ENCODE assay signal across 8 mouse cellular contexts in genomic region chr17:24473612-24474275, GRCm38 (mm10). TPM values are rescaled to one million over a fixed set of nuclear protein-coding genes. Genes with fewer than 3 reads are reported as not detected.
A peak's percentile ranks its signal among the peaks of the same experiment; 100 is the strongest.
DNase-seq lines count a peak whose midpoint lies in the region; ATAC-seq and TF ChIP-seq lines count a peak whose summit lies in the region.

Gene Bricd5 (plus strand): TSS chr17:24473884.

- TF ChIP-seq CTCF in cortical plate, adult 2 months (IDR thresholded peaks at IDR 0.05; ENCODE audit: extremely low read depth, insufficient read depth, low read length) = no peak

- peaks cover 40% of the 10 kb centered on the region for H3K4me1 ChIP-seq in heart, embryonic 15.5 days (replicated peaks)
- H3K4me1 ChIP-seq in cortical plate, adult 2 months (ENCODE audit: control insufficient read depth, insufficient read depth, low read length) = peaks cover 15% of the 10 kb centered on the region
- peaks cover 39% of the 10 kb centered on the region for H3K4me1 ChIP-seq in hindbrain, embryonic 16.5 days (ENCODE audit: control insufficient read depth, insufficient read depth, low read depth, low read length)
- peaks cover 36% of the 10 kb centered on the region for H3K4me1 ChIP-seq in midbrain, embryonic 15.5 days

- ATAC-seq in heart, embryonic 15.5 days (replicated peaks; ENCODE audit: insufficient number of reproducible peaks, insufficient read depth, low FRiP score, low read depth) = no peak
- ATAC-seq in hindbrain, embryonic 16.5 days = no peak
- ATAC-seq in midbrain, embryonic 15.5 days (replicated peaks) = no peak

- H3K4me2 ChIP-seq in heart, embryonic 15.5 days = peak within 1 kb of the TSS; percentile 93
- H3K4me2 ChIP-seq in hindbrain, embryonic 16.5 days (ENCODE audit: low read length) = no peak within 1 kb of the TSS; the same call in 1 of the 2 replicates
- peak within 1 kb of the TSS; percentile 2; the same call in 1 of the 2 replicates for H3K4me2 ChIP-seq in midbrain, embryonic 15.5 days

- intact Hi-C loops in heart, postnatal 14 days (cut with DNase I) = no loop called here

- peaks cover 29% of the 10 kb centered on the region for H3K36me3 ChIP-seq in heart, embryonic 15.5 days
- peaks cover 20% of the 10 kb centered on the region for H3K36me3 ChIP-seq in hindbrain, embryonic 16.5 days (ENCODE audit: control insufficient read depth, insufficient read depth, low read length)
- peaks cover 18% of the 10 kb centered on the region for H3K36me3 ChIP-seq in midbrain, embryonic 15.5 days (replicated peaks)

- H3K9ac ChIP-seq in heart, embryonic 15.5 days = no peak within 1 kb of the TSS
- H3K9ac ChIP-seq in hindbrain, embryonic 16.5 days (ENCODE audit: low read depth, low read length) = 0 out of 2 replicates have a peak within 1 kb of the TSS, but pooled peaks have one; percentile 22
- H3K9ac ChIP-seq in midbrain, embryonic 15.5 days = no peak within 1 kb of the TSS

- 71% methylated on average over 6 of the region's 6 CpGs for WGBS in heart, embryonic 15.5 days
- 77% methylated on average over 6 of the region's 6 CpGs for WGBS in hindbrain, embryonic 16.5 days
- 87% methylated on average over 6 of the region's 6 CpGs for WGBS in midbrain, embryonic 15.5 days

- H3K27me3 ChIP-seq in heart, embryonic 15.5 days = no peaks in the 10 kb centered on the region
- H3K27me3 ChIP-seq in hindbrain, embryonic 16.5 days (replicated peaks; ENCODE audit: control insufficient read depth, insufficient read depth, low read length) = no peaks in the 10 kb centered on the region
- no peaks in the 10 kb centered on the region for H3K27me3 ChIP-seq in midbrain, embryonic 15.5 days (replicated peaks)

- H3K27ac ChIP-seq in heart, embryonic 15.5 days = 0 out of 2 replicates have a peak within 1 kb of the TSS, but pooled peaks have one; percentile 20
- peak within 1 kb of the TSS; percentile 95 for H3K27ac ChIP-seq in cortical plate, adult 2 months (ENCODE audit: insufficient read depth, low read length)
- H3K27ac ChIP-seq in hindbrain, embryonic 16.5 days (ENCODE audit: low read depth, low read length) = peak within 1 kb of the TSS; percentile 23; the same call in 1 of the 2 replicates
- no peak within 1 kb of the TSS for H3K27ac ChIP-seq in midbrain, embryonic 15.5 days

- DNase-seq in heart, postnatal 14 days = no peak
- DNase-seq in spleen, postnatal 10 days (ENCODE audit: low spot score in 2 of 2) = no peak
- DNase-seq in thymus, postnatal 25 days = no peak
- no peak for DNase-seq in adrenal gland, adult 2 months

- H3K4me3 ChIP-seq in heart, embryonic 15.5 days = 0 out of 2 replicates have a peak within 1 kb of the TSS, but pooled peaks have one; percentile 81
- H3K4me3 ChIP-seq in cortical plate, adult 2 months (ENCODE audit: insufficient read depth, low read length) = peak within 1 kb of the TSS; percentile 56
- H3K4me3 ChIP-seq in hindbrain, embryonic 16.5 days (ENCODE audit: low read length) = no peak within 1 kb of the TSS
- H3K4me3 ChIP-seq in midbrain, embryonic 15.5 days = no peak within 1 kb of the TSS

- no peaks in the 10 kb centered on the region for H3K9me3 ChIP-seq in heart, embryonic 15.5 days (replicated peaks)
- H3K9me3 ChIP-seq in hindbrain, embryonic 16.5 days (ENCODE audit: control insufficient read depth, low read length) = no peaks in the 10 kb centered on the region
- H3K9me3 ChIP-seq in midbrain, embryonic 15.5 days = no peaks in the 10 kb centered on the region

- TF ChIP-seq POLR2A in cortical plate, adult 2 months (IDR thresholded peaks at IDR 0.05; ENCODE audit: extremely low read depth, insufficient read depth, low read length) = no peak

RNA-seq across cellular contexts. Expression of gene Bricd5, which starts in this region (rescaled TPM):
- 0.18 TPM in 1 of 2 replicates, not detected in the other for polyA plus RNA-seq in heart, embryonic 15.5 days (2015; fragmentation: Nextera tagmentation; extraction: Ambion mirVana)
- under 1 TPM in 1 of 2 experiments, not detected in 1; 0.38 TPM for total RNA-seq in heart, postnatal 14 days (2021)
- 1.1 and 1.4 TPM in 2 replicates for polyA plus RNA-seq in cortical plate, adult 2 months (2012; rRNA removed)
- 0.65 and 1.2 TPM in 2 replicates for polyA plus RNA-seq in hindbrain, embryonic 16.5 days (2015; fragmentation: Nextera tagmentation; extraction: Ambion mirVana)
- polyA plus RNA-seq in midbrain, embryonic 15.5 days (2015; fragmentation: Nextera tagmentation; extraction: Ambion mirVana) = 0.23 and 0.28 TPM in 2 replicates
- total RNA-seq in adrenal gland, adult 2 months (2021) = under 1 TPM; 0.38 to 0.69 TPM
- polyA plus RNA-seq in adrenal gland, adult 2 months (2012; rRNA removed) = 0.57 and 0.67 TPM in 2 replicates

Comparison
In these comparisons a context has a peak if more than half of its experiments do, and no peak if none do; other contexts are left out.
1. H3K4me3 ChIP-seq: peak in heart, embryonic 15.5 days (single experiment) and cortical plate, adult 2 months (single experiment); none in hindbrain, embryonic 16.5 days (single experiment) and midbrain, embryonic 15.5 days (single experiment).